Mouse (Mus musculus) G1E (cell line): Measurements from ENCODE around the gene Angel2.

Source experiments
- CTCF ChIP-seq: IDR thresholded peaks from 2 replicates; pipeline ENCODE4 v1.5.1; 2012; ENCODE audit warnings: low read depth, low read length, inconsistent platforms, mixed read lengths
- TAL1 ChIP-seq: conservative IDR thresholded peaks from 2 replicates; pipeline ENCODE4 v1.6.1; 2012; ENCODE audit warnings: low read depth, low read length, inconsistent platforms, mixed read lengths

GRCm38 (mm10) chr1:190948846-190949245 lies 23.9 kb downstream of the Angel2 start:
- TF ChIP-seq CTCF (no peak), TAL1 (no peak)
